Mouse (Mus musculus) kidney, postnatal 14 days (tissue): ENCODE data around the gene Bcas1.

Source experiments
- DNase-seq: peaks from one replicate; pipeline ENCODE4 v3.0.0; 2022; ENCODE audit warnings: mixed read lengths

Bcas1 gene

DNA sequence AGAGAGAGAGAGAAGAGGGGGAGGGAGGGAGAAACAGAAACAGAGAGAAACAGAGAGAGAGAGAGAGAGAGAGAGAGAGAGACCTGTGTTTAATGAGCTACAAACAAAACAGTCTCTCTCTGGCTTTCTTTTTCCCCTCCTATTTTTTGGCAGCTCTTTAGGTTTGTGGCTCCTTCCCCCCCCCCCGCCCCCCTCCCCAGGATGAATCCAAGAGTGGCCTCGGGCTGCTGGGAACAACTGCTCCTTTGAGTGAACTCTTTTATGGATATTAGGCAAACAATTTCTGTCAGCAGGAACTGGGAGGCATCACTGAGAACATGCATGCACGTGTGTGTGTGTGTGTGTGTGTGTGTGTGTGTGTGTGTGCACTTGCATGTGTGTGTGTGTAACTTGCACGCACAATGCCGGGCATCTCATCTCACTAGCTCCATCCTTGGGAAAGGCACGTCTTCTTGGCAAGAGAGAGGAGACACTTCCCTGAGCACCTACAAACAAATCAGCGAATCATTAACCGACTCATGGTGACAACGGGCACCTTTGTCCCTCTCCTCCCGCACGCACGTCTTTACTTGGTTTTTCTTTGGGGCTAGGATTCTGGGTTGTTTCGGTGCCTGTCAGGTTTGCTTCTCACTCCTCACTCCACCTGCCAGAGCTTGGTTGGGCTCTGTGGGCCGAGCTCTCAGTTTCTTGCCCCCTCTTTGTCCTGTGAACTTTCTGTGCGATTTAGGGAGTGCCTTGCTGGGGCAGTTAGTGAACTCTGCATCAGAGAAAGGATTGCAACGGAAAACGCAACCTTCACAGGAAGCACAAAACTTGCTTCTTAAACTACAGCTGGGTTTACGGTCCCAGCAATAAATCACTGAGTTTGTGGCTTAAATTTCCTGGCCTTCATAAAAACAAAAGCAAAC lies 82.9 kb downstream of the Bcas1 start:
- DNase-seq, result peak; percentile 29

DNA sequence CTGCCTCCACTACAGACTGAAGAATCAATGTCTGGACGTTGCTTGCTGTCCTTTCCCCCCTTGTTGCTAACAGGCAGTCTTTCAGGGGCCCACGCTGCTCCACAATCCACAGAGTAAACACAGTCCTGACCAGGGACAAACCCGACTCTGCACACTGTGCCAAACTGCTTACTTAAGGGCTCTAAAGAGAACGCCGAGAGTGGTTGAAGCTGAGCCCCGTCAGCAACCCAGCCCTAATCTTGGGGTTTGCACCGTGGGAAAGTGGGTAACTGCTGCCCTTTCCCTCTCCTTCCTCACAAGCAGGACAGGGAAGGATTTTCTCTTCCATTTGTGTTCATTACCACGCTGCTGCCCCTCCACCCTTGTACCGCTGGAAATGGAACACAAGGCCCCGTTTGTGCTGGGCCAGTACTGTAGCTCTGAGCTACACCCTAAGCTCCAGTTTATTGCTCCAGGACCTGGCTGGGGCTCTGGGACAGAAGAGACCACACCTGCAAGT lies 83.8 kb downstream of the Bcas1 start:
- no peak for DNase-seq

GRCm38 (mm10) chr2:170343133-170343818 lies 84.4 kb downstream of the Bcas1 start:
- DNase-seq, result peak; percentile 83

DNA sequence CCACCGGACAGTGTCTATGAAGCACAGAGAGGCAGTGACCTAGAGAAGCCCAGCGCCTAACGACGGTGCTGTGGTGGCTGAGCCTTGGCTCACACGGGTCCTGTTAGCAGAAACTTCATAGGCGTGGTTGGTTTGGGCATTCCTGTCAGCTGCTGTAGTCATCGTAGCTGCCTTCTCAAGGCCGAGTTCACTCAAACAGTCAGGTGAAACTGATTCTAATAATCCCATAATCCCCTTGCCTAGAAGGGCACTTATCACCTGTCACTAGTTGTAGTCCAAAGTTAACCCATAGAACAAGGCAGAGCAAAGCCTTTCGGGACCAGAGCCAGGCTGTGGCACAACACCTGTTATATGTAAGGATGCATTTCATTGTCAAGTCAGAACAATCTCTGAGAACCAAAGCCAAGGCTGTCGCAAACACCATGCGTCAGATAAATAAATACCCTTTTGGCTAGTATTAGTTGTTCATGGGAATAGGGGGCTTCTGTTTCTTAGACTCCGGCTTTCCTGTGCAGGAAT lies 85.3 kb downstream of the Bcas1 start:
- no peak for DNase-seq

GRCm38 (mm10) chr2:170341179-170341578 lies 86.5 kb downstream of the Bcas1 start:
- no peak for DNase-seq

- DNase-seq, result no peak
These were observed 91.3 kb downstream of the Bcas1 start for GRCm38 (mm10) chr2:170336266-170336760.

DNA sequence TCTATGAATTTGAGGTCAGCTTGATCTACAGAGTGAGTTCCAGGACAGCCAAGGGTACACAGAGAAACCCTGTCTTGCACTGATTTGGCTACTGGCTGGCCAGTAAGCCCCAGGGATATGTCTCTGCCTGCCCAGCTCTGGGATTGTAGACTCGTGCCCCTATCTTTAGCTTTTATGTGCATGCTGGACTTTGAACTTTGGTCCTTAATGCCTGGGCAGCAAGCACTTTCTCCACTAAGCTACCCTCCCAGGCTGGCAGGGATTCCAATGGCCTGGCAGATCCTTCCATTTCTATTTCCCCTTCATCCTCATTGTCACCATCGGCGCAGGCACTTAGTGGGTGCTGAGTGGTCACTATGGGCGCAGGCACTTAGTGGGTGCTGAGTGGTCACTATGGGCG lies 92.5 kb downstream of the Bcas1 start:
- DNase-seq, result peak; percentile 38

DNA sequence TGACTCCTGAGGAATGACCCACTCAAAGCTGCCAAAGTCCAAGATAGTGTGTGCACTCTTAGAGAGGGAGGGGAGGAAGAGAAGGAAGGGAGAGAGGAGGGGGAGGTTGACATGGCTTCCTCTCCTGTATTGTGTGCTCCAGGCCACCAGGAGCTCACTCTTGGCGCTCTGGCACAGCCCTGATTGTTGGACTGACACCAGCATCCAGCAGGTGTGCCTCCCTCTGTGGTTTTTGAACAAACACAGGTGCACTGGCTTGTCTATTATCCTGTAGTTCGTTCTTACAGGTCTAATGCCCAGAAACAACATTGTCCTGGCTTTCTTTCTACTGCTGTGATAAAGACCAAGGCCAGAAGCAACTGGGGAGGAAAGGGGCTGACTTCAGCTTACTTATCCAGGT lies 95.8 kb downstream of the Bcas1 start:
- no peak for DNase-seq

DNA sequence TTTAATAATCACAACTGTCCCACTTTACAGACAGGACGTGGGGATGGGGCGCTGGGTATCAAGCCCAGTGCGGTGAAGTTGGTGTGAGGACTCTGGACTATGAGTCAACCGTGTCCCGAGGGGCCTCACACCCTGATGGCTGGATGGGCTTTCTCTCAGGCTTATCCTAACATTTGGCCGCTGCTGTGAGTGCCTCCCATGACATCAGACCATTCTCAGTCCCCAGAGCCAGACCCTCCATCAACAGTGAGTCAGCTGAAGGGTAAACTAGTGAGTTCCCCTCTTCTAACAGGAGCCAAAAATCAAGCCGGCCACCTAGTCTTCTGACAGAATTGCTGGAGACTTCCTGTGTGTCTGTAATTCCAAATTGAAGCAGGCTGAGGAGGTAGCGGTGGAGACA lies 97.2 kb downstream of the Bcas1 start:
- no peak for DNase-seq

DNA sequence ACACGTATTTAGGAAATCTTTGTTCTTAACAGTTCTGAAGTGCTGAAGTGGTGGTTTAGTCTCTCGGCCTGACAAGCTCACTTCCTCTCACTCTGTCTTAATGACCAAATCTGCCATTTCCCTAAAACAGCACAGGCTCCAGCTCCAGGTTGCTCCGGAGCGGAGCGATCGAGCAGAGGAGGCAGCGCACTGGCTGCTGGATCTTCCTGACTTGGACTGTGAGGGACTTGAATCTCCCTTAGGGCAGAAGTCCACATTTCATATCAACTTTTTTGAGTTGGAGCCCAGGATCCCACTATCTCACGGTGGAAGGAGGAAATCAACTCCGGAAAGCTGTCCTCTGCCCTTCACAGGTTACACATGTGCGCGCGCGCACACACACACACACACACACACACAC lies 97.7 kb downstream of the Bcas1 start:
- no peak for DNase-seq

DNA sequence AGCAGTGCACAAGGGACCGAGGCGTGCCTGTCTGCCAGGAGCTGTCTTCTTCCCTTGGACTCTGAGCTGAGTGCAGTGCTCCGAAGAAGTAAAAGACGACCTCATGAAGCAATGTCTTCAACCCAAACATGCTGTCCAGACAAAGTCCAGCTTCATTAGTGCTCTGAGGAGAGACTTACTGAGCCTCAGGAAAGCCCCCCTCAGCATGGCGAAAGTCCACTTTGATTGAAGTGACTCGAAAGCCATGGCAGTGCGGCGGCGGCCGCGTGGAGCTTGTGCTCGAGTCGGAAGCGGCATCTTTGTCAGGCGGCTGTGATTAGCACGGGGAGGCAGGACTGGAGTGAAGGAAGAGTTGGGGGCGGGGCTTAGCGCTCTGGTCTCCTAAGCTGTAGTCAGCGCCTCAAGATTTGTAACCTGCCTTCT lies 103.7 kb downstream of the Bcas1 start:
- DNase-seq, result peak; percentile 69

GRCm38 (mm10) chr2:170322013-170322414 lies 105.6 kb downstream of the Bcas1 start:
- DNase-seq, result no peak

GRCm38 (mm10) chr2:170321579-170321978 lies 106.1 kb downstream of the Bcas1 start:
- no peak for DNase-seq

DNA sequence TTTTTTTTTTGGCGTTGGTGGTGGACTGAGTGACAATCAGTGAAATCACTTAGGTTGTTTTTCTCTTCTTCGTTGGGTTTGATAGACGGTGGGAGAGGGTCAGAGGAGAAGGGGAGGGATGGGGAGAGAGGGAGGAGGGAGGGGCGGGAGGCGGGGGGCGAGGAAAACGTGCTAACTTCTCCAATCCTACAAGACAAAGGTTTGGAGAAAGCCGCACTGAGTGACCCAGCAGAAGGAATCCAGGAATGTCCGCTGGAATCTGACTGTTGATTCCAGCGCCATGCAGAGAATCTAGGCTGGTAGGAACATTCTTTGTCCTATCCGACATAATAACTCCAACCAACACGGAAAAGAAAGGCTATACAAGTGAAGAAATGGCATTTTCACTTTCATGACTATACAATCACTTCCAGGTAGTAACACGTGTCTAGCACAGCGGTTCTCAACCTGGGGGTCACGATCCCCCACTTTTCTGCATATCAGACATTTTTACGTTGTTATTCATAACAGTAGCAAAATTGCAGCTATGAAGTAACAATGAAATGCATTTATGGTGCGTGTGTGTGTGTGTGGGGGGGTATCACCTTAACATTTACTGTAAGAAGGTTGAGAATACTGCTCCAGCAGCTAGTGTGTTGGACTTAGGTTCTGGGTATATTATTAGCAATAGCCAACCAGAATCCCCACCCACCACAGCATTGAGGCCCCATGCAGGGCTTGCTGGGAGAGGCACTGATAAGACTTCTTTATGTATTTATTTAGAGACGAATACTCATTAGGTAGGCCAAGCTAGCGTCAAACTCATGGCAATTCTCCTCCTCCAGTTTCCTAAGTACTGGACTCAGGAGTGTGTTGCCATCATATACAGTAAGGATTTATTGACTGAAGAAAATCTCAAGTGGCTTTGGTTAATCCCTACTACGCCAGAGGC lies 107.8 kb downstream of the Bcas1 start:
- DNase-seq, result no peak

DNA sequence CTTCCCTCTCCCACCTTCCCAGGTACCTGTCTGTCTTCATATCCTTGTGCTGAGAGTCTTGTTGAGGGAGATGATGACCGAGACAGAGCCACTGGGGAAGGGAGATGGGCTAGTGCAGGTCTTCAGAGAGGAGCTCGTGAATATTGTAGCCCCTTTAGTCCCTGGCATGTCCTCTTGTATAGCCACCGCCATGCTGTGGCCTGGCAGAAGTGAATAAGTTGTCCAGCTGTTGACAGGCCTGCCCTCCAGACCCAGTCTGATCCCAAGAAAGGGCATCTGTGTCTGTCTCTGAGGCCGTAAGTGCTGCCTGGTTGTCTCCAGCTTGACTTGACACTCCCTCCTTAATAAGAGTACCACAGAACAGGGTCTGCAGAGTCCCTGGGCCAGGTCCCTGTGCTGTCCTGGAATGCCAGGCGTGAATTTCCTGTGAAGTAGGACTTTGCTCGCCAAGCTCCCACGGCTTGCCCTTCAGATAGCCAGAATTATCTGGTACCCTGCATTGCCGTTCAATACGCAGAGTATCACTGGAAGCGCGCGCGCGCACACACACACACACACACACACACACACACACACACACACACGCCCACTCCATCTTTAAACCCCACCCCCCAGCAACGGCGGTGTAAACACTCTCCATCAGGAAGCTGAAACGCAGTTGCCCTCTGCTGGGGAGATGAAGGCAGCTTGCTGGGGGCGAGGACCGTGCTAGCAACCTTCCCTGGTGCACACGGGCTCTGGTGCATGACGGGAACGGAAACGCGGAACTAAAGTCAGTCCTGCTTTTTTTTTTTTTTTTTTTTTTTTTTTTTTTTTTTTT lies 108.7 kb downstream of the Bcas1 start:
- DNase-seq, result peak; percentile 92

DNA sequence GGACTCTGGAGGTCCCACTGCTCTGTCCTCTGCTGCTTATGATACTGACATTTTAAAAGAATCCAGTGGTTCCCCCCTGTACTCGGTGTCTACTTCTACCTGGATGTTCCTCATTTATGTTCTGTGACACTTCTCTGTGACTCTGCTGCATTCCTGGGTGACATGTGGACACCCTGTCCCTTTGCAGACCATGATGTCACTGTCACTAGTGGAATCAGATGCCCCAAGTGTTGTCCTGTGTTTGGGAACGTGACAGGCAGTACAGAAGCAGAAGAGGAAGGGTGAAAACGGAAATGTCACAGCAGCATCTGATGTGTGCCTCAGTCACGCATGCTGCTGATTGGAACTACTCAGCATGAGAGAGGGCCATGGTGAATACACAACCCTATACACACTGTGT lies 110.9 kb downstream of the Bcas1 start:
- no peak for DNase-seq

DNA sequence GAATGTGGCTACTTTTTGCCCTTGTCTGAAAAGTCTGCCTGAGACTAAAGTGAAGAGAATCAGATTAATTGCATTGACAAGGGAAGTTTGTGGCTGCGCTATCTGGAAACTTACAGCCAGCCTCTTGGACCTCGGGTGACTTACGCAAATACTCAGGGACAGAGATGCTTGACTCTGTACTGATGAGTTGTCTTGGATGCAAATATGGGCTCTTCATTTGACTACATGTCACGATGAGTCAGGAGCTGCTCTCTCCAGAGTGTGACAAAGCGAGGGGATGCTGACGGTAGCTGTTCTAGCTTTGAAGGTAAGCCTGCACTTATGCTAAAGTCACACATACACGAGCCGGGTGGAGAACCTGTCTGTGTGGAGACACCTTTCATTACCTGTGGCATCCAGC lies 111.3 kb downstream of the Bcas1 start:
- no peak for DNase-seq

DNA sequence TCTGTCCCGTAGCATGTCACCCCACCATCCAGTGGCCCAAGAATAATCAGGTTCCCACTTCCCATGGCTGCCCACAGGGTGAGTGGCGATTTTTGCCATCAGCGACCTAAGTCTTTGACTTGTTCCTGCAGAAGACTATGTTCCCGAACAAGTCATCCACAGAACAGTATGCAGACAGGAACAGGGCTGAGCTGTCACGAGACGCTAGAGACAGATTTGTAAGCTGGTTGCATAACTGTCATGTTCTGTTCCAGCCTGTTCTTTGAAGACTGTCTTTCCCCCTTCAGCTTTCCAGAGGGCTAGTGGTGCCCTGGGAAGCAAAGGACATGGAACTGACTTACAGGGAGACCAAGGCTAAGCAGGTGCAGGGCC lies 116.7 kb downstream of the Bcas1 start:
- DNase-seq, result no peak

GRCm38 (mm10) chr2:170310310-170310987 lies 117.2 kb downstream of the Bcas1 start:
- DNase-seq, result no peak

DNA sequence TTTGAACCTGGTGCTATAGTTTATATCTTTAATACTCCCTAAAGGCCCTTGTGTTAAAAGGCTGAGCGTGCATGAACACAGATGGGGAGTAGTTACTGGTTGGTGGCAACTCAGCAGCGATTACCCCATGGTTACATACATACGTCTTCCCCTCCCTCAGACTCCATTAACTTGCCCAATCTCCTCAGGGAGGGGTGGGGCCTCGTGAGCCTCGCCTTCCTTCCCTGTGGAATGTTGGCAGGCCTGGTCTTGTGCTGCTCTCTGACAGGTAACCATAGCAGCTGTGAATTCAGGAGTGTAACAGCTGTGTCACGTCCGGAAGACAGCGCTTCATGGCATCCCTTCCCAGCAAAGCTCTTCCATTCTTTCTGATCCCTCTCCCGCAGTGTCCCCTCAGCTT lies 118.7 kb downstream of the Bcas1 start:
- no peak for DNase-seq
